9 mouse cellular contexts compared by ENCODE assay signal in the genomic region with DNA sequence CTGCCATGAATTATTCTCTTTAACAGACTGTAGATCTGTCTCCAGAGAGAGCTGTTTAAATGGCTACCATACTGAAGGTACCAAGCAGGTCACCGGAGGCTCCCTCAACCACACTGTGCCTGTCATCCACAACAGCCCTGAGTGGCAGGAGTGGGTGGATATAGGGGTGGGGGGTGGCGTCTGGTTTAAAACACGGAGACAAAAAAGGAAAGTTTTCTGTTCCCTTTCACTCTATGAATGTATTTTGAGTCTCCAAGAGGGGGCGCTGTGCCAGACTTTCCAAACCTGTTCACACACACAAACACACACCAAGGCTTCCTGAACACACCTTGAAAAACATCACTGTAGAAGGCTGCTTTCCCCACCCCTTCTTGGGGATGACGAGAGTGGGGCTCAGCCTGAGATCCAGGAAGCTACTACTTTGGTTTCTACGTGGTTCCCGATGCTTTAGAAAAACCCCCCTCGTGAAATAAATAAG. TPM values are rescaled to one million over a fixed set of nuclear protein-coding genes. Genes with fewer than 3 reads are reported as not detected.
DNase-seq lines count a peak whose midpoint lies in the region; ATAC-seq and TF ChIP-seq lines count a peak whose summit lies in the region.
"Had no signal": no experiment of that assay in that cellular context is flagged by ENCODE, and none has a peak within 500 bp of the region (broad histone marks: within the 10 kb centered on the region; RNA-seq: fewer than 3 reads in every experiment).

No protein-coding gene starts in this region.

- H3K4me1 ChIP-seq in heart, embryonic 10.5 days: peaks cover 41% of the 10 kb centered on the region
- H3K4me1 ChIP-seq in thymus, adult 2 months (replicated peaks; ENCODE audit: control insufficient read depth, insufficient read depth, low read length): no peaks in the 10 kb centered on the region
- H3K4me1 ChIP-seq in heart, embryonic 14.5 days (ENCODE audit: control insufficient read depth in 2 of 2, insufficient read depth in 2 of 2, low read length in 2 of 2): peaks cover 20 to 31% of the 10 kb centered on the region in 2 experiments

- H3K27ac ChIP-seq in heart, embryonic 10.5 days: peak overlapping the region; percentile 82
- H3K27ac ChIP-seq in thymus, adult 2 months (ENCODE audit: control insufficient read depth, insufficient read depth, low read length): no peak overlapping the region
- peak overlapping the region; percentile 79 to 84 for H3K27ac ChIP-seq in heart, embryonic 14.5 days (replicated peaks in 1 of 2; ENCODE audit: control insufficient read depth in 1 of 2, insufficient read depth in 1 of 2, low read depth in 2 of 2, low read length in 2 of 2)

- peaks cover 11% of the 10 kb centered on the region for H3K36me3 ChIP-seq in heart, embryonic 10.5 days
- H3K36me3 ChIP-seq in thymus, adult 2 months (ENCODE audit: control insufficient read depth, insufficient read depth, low read length): no peaks in the 10 kb centered on the region
- peaks cover 7% of the 10 kb centered on the region; the same call in 1 of the 2 replicates for H3K36me3 ChIP-seq in heart, embryonic 14.5 days (ENCODE audit: control insufficient read depth, insufficient read depth, low read length)

- H3K9ac ChIP-seq in heart, embryonic 14.5 days (ENCODE audit: low read length): peak overlapping the region; percentile 64

- no peaks in the 10 kb centered on the region for H3K9me3 ChIP-seq in heart, embryonic 10.5 days
- H3K9me3 ChIP-seq in heart, embryonic 14.5 days (ENCODE audit: control insufficient read depth, low read length): no peaks in the 10 kb centered on the region

- WGBS in heart, embryonic 10.5 days: 57% methylated on average over 8 of the region's 8 CpGs
- 74% methylated on average over 8 of the region's 8 CpGs for WGBS in thymus, adult 2 months
- 42% methylated on average over 8 of the region's 8 CpGs for WGBS in heart, embryonic 14.5 days

- H3K27me3 ChIP-seq in heart, embryonic 10.5 days (ENCODE audit: insufficient read depth, poor library complexity, severe bottlenecking): no peaks in the 10 kb centered on the region
- H3K27me3 ChIP-seq in thymus, adult 2 months (ENCODE audit: control insufficient read depth, insufficient read depth, low read length): no peaks in the 10 kb centered on the region
- no peaks in the 10 kb centered on the region for H3K27me3 ChIP-seq in heart, embryonic 14.5 days (ENCODE audit: control insufficient read depth, insufficient read depth, low read length)

- 0 out of 2 replicates have a peak overlapping the region, but pooled peaks have one; percentile 18 for H3K4me3 ChIP-seq in heart, embryonic 10.5 days
- no peak overlapping the region for H3K4me3 ChIP-seq in thymus, adult 2 months (ENCODE audit: control insufficient read depth, insufficient read depth, low read length)
- H3K4me3 ChIP-seq in heart, embryonic 14.5 days (ENCODE audit: control insufficient read depth in 1 of 2, insufficient read depth in 1 of 2, low read depth in 1 of 2, low read length in 2 of 2): no peak overlapping the region
- H3K4me3 ChIP-seq: myocyte had no signal

- no peak for TF ChIP-seq CTCF in thymus, adult 2 months (IDR thresholded peaks at IDR 0.05; ENCODE audit: borderline replicate concordance, control insufficient read depth, extremely low read depth, insufficient read depth, low read length, poor library complexity)

- DNase-seq in heart, embryonic 10.5 days (ENCODE audit: low spot score): no peak
- no peak for DNase-seq in heart, adult 11 months
- peak; percentile 15 for DNase-seq in thymus, postnatal 0 days (ENCODE audit: low spot score)
- no peak for DNase-seq in thymus, adult 2 months
- DNase-seq in lung, postnatal 36 days: peak; percentile 8
- no peak for DNase-seq in T-cell, adult 2 months (ENCODE audit: low spot score)
- no peak for DNase-seq in thymus, adult 18-20 months

- no peak for TF ChIP-seq POLR2A in thymus, adult 2 months (IDR thresholded peaks at IDR 0.05; ENCODE audit: control insufficient read depth, extremely low read depth, insufficient read depth, low read length, poor library complexity)

- peak; percentile 53 for ATAC-seq in heart, embryonic 14.5 days (ENCODE audit: insufficient number of reproducible peaks, insufficient read depth, low FRiP score, low read depth)

- peak overlapping the region; percentile 41 for H3K4me2 ChIP-seq in heart, embryonic 14.5 days (ENCODE audit: low read length)

RNA-seq across cellular contexts. Expression of a gene that starts 43.5 kb away (rescaled TPM):
- polyA plus RNA-seq in heart, embryonic 10.5 days (2016; fragmentation: Nextera tagmentation; extraction: Ambion mirVana): 3.8 and 5.1 TPM in 2 replicates
- 0.49 and 0.57 TPM in 2 replicates for polyA plus RNA-seq in thymus, postnatal 0 days (2015; fragmentation: Nextera tagmentation; extraction: Ambion mirVana)
- polyA plus RNA-seq in thymus, adult 2 months (2012; rRNA removed): 4.8 and 6.8 TPM in 2 replicates
- 11.4 and 12.2 TPM in 2 replicates for polyA plus RNA-seq in heart, embryonic 14.5 days (2014; fragmentation: Nextera tagmentation; extraction: Ambion mirVana)
- polyA plus RNA-seq: myocyte had no signal

Comparison
In these comparisons a context has a peak if more than half of its experiments do, and no peak if none do; other contexts are left out.
1. DNase-seq: peak in thymus, postnatal 0 days (single experiment) and lung, postnatal 36 days (single experiment); none in heart, embryonic 10.5 days (single experiment), heart, adult 11 months (single experiment), thymus, adult 2 months (single experiment), T-cell, adult 2 months (single experiment) and thymus, adult 18-20 months (0 of 2).